Mouse (Mus musculus): ENCODE measurements around the gene Pheta2. TPM values are rescaled to one million over a fixed set of nuclear protein-coding genes. Genes with fewer than 3 reads are reported as not detected.

Gene Pheta2
- polyA plus RNA-seq, 1 experiment from 2014 or later, result 3.1 TPM

- H3K27ac ChIP-seq (ENCODE audit: low read depth, low read length), result no peak overlapping the region
- no peak for ATAC-seq (ENCODE audit: insufficient read depth, low FRiP score, low TSS enrichment)
- H3K4me1 ChIP-seq (ENCODE audit: control insufficient read depth, insufficient read depth, low read length), result no peaks in the 10 kb centered on the region
- H3K9ac ChIP-seq (ENCODE audit: low read length), result no peak overlapping the region
- H3K4me2 ChIP-seq (ENCODE audit: low read depth), result no peak overlapping the region
- no peaks in the 10 kb centered on the region for H3K27me3 ChIP-seq (ENCODE audit: control insufficient read depth, insufficient read depth, low read length)
- DNase-seq (ENCODE audit: low spot score), result no peak
- H3K36me3 ChIP-seq (ENCODE audit: control insufficient read depth, insufficient read depth, low read length), result no peaks in the 10 kb centered on the region
- H3K9me3 ChIP-seq (ENCODE audit: control insufficient read depth, low read length), result no peaks in the 10 kb centered on the region
- no peak overlapping the region for H3K4me3 ChIP-seq (ENCODE audit: low read depth, low read length)
- WGBS, result 85% methylated on average over 1 of the region's 1 CpGs
Measured at GRCm38 (mm10) chr15:82368851-82369250, 30.1 kb downstream of the Pheta2 start.

- no peaks in the 10 kb centered on the region for H3K27me3 ChIP-seq (ENCODE audit: control insufficient read depth, insufficient read depth, low read length)
Measured at GRCm38 (mm10) chr15:82372446-82372845, 33.7 kb downstream of the Pheta2 start.

GRCm38 (mm10) chr15:82372991-82373390 is 34.2 kb downstream of the Pheta2 start:
- Histone ChIP-seq H3K27me3 (ENCODE audit: control insufficient read depth, insufficient read depth, low read length) (no peaks in the 10 kb centered on the region), H3K9ac (ENCODE audit: low read length) (no peak overlapping the region), H3K4me1 (ENCODE audit: control insufficient read depth, insufficient read depth, low read length) (no peaks in the 10 kb centered on the region), H3K36me3 (ENCODE audit: control insufficient read depth, insufficient read depth, low read length) (no peaks in the 10 kb centered on the region), H3K27ac (ENCODE audit: low read depth, low read length) (no peak overlapping the region), H3K4me3 (ENCODE audit: low read depth, low read length) (no peak overlapping the region), H3K4me2 (ENCODE audit: low read depth) (no peak overlapping the region), H3K9me3 (ENCODE audit: control insufficient read depth, low read length) (no peaks in the 10 kb centered on the region)
- DNase-seq (ENCODE audit: low spot score), result no peak
- WGBS, result 90% methylated on average over 5 of the region's 5 CpGs
- no peak for ATAC-seq (ENCODE audit: insufficient read depth, low FRiP score, low TSS enrichment)

More at GRCm38 (mm10) chr15:82372446-82372845, 33.7 kb downstream of the Pheta2 start:
- Histone ChIP-seq H3K27ac (ENCODE audit: low read depth, low read length) (no peak overlapping the region), H3K4me1 (ENCODE audit: control insufficient read depth, insufficient read depth, low read length) (no peaks in the 10 kb centered on the region), H3K9me3 (ENCODE audit: control insufficient read depth, low read length) (no peaks in the 10 kb centered on the region), H3K36me3 (ENCODE audit: control insufficient read depth, insufficient read depth, low read length) (no peaks in the 10 kb centered on the region), H3K4me3 (ENCODE audit: low read depth, low read length) (no peak overlapping the region), H3K4me2 (ENCODE audit: low read depth) (no peak overlapping the region), H3K9ac (ENCODE audit: low read length) (no peak overlapping the region)
- WGBS, result 91% methylated on average over 6 of the region's 6 CpGs
- no peak for ATAC-seq (ENCODE audit: insufficient read depth, low FRiP score, low TSS enrichment)
- no peak for DNase-seq (ENCODE audit: low spot score)

- no peak for ATAC-seq (ENCODE audit: insufficient read depth, low FRiP score, low TSS enrichment)
- H3K4me1 ChIP-seq (ENCODE audit: control insufficient read depth, insufficient read depth, low read length), result no peaks in the 10 kb centered on the region
- no peak overlapping the region for H3K27ac ChIP-seq (ENCODE audit: low read depth, low read length)
- no peak overlapping the region for H3K4me3 ChIP-seq (ENCODE audit: low read depth, low read length)
- 84% methylated on average over 5 of the region's 5 CpGs for WGBS
- H3K9me3 ChIP-seq (ENCODE audit: control insufficient read depth, low read length), result no peaks in the 10 kb centered on the region
- DNase-seq (ENCODE audit: low spot score), result no peak
- no peaks in the 10 kb centered on the region for H3K27me3 ChIP-seq (ENCODE audit: control insufficient read depth, insufficient read depth, low read length)
- H3K4me2 ChIP-seq (ENCODE audit: low read depth), result no peak overlapping the region
- H3K36me3 ChIP-seq (ENCODE audit: control insufficient read depth, insufficient read depth, low read length), result no peaks in the 10 kb centered on the region
- no peak overlapping the region for H3K9ac ChIP-seq (ENCODE audit: low read length)
Measured at GRCm38 (mm10) chr15:82374437-82374836, 35.7 kb downstream of the Pheta2 start.

GRCm38 (mm10) chr15:82375855-82376254 is 37.1 kb downstream of the Pheta2 start:
- ATAC-seq (ENCODE audit: insufficient read depth, low FRiP score, low TSS enrichment), result no peak
- no peak for DNase-seq (ENCODE audit: low spot score)
- H3K27me3 ChIP-seq (ENCODE audit: control insufficient read depth, insufficient read depth, low read length), result no peaks in the 10 kb centered on the region
- 88% methylated on average over 9 of the region's 9 CpGs for WGBS
- no peaks in the 10 kb centered on the region for H3K9me3 ChIP-seq (ENCODE audit: control insufficient read depth, low read length)
- H3K36me3 ChIP-seq (ENCODE audit: control insufficient read depth, insufficient read depth, low read length), result no peaks in the 10 kb centered on the region
- no peak overlapping the region for H3K9ac ChIP-seq (ENCODE audit: low read length)
- H3K4me2 ChIP-seq (ENCODE audit: low read depth), result no peak overlapping the region
- no peak overlapping the region for H3K27ac ChIP-seq (ENCODE audit: low read depth, low read length)
- H3K4me3 ChIP-seq (ENCODE audit: low read depth, low read length), result no peak overlapping the region
- 0 out of 2 replicates have a peak, but pooled peaks cover 5% of the 10 kb centered on the region for H3K4me1 ChIP-seq (ENCODE audit: control insufficient read depth, insufficient read depth, low read length)

- no peak overlapping the region for H3K27ac ChIP-seq (ENCODE audit: low read depth, low read length)
- no peaks in the 10 kb centered on the region for H3K36me3 ChIP-seq (ENCODE audit: control insufficient read depth, insufficient read depth, low read length)
- no peaks in the 10 kb centered on the region for H3K9me3 ChIP-seq (ENCODE audit: control insufficient read depth, low read length)
- H3K27me3 ChIP-seq (ENCODE audit: control insufficient read depth, insufficient read depth, low read length), result no peaks in the 10 kb centered on the region
- H3K4me1 ChIP-seq (ENCODE audit: control insufficient read depth, insufficient read depth, low read length), result 0 out of 2 replicates have a peak, but pooled peaks cover 5% of the 10 kb centered on the region
- H3K4me3 ChIP-seq (ENCODE audit: low read depth, low read length), result no peak overlapping the region
- no peak for ATAC-seq (ENCODE audit: insufficient read depth, low FRiP score, low TSS enrichment)
- WGBS, result 75% methylated on average over 17 of the region's 17 CpGs
- DNase-seq (ENCODE audit: low spot score), result no peak
- no peak overlapping the region for H3K9ac ChIP-seq (ENCODE audit: low read length)
- H3K4me2 ChIP-seq (ENCODE audit: low read depth), result no peak overlapping the region
Measured at GRCm38 (mm10) chr15:82376393-82377138, 37.8 kb downstream of the Pheta2 start.

GRCm38 (mm10) chr15:82377701-82378100 is 39.0 kb downstream of the Pheta2 start:
- H3K27me3 ChIP-seq (ENCODE audit: control insufficient read depth, insufficient read depth, low read length), result no peaks in the 10 kb centered on the region
- no peak overlapping the region for H3K27ac ChIP-seq (ENCODE audit: low read depth, low read length)
- DNase-seq (ENCODE audit: low spot score) (no peak), ATAC-seq (ENCODE audit: insufficient read depth, low FRiP score, low TSS enrichment) (no peak)
- H3K4me1 ChIP-seq (ENCODE audit: control insufficient read depth, insufficient read depth, low read length), result 0 out of 2 replicates have a peak, but pooled peaks cover 5% of the 10 kb centered on the region
- WGBS, result 81% methylated on average over 5 of the region's 5 CpGs
- no peak overlapping the region for H3K4me3 ChIP-seq (ENCODE audit: low read depth, low read length)
- no peak overlapping the region for H3K4me2 ChIP-seq (ENCODE audit: low read depth)
- H3K9ac ChIP-seq (ENCODE audit: low read length), result no peak overlapping the region
- no peaks in the 10 kb centered on the region for H3K9me3 ChIP-seq (ENCODE audit: control insufficient read depth, low read length)
- no peaks in the 10 kb centered on the region for H3K36me3 ChIP-seq (ENCODE audit: control insufficient read depth, insufficient read depth, low read length)

- 51% methylated on average over 15 of the region's 15 CpGs for WGBS
- Histone ChIP-seq H3K27ac (ENCODE audit: low read depth, low read length) (no peak overlapping the region), H3K27me3 (ENCODE audit: control insufficient read depth, insufficient read depth, low read length) (no peaks in the 10 kb centered on the region), H3K9me3 (ENCODE audit: control insufficient read depth, low read length) (no peaks in the 10 kb centered on the region), H3K4me2 (ENCODE audit: low read depth) (no peak overlapping the region), H3K36me3 (ENCODE audit: control insufficient read depth, insufficient read depth, low read length) (no peaks in the 10 kb centered on the region), H3K4me1 (ENCODE audit: control insufficient read depth, insufficient read depth, low read length) (0 out of 2 replicates have a peak, but pooled peaks cover 5% of the 10 kb centered on the region), H3K9ac (ENCODE audit: low read length) (no peak overlapping the region), H3K4me3 (ENCODE audit: low read depth, low read length) (no peak overlapping the region)
- no peak for ATAC-seq (ENCODE audit: insufficient read depth, low FRiP score, low TSS enrichment)
- no peak for DNase-seq (ENCODE audit: low spot score)
Measured at GRCm38 (mm10) chr15:82378261-82379180, 39.8 kb downstream of the Pheta2 start.

Data from neural tube, embryonic 11.5 days (tissue).